Mouse (Mus musculus) liver, adult 2 months (tissue): ENCODE results near the gene Eif2ak3. TPM values are rescaled to one million over a fixed set of nuclear protein-coding genes. Genes with fewer than 3 reads are reported as not detected.

Experiments used
- DNase-seq: peaks from one replicate; pipeline ENCODE4 v3.0.0-alpha.2; 2011; ENCODE audit warnings: low read depth, low spot score; ENCODE audit errors: extremely low read depth
- H3K27ac ChIP-seq: fragments of 200-500 bp; replicated peaks from 2 replicates; pipeline ENCODE4 v1.5.1; 2012; ENCODE audit warnings: low read depth, mild to moderate bottlenecking, control low read depth, inconsistent platforms, low read length; ENCODE audit not compliant: insufficient read depth
- H3K27me3 ChIP-seq: fragments of 200-500 bp; 2 replicates; pipeline ENCODE4 v1.6.1; 2012; ENCODE audit warnings: mild to moderate bottlenecking, moderate library complexity, low read length, inconsistent platforms; ENCODE audit not compliant: control insufficient read depth, insufficient read depth
- H3K36me3 ChIP-seq: fragments of 200-500 bp; 2 replicates; pipeline ENCODE4 v1.6.1; 2012; ENCODE audit warnings: low read length, inconsistent platforms; ENCODE audit not compliant: control insufficient read depth, insufficient read depth
- H3K4me1 ChIP-seq: fragments of 200-500 bp; 2 replicates; pipeline ENCODE4 v1.6.1; 2011; ENCODE audit warnings: low read length; ENCODE audit not compliant: control insufficient read depth, insufficient read depth
- H3K4me3 ChIP-seq: fragments of 200-500 bp; 2 replicates; pipeline ENCODE4 v1.5.1; 2011; ENCODE audit warnings: low read depth, mild to moderate bottlenecking, control low read depth, low read length, moderate library complexity; ENCODE audit not compliant: insufficient read depth
- H3K79me2 ChIP-seq: fragments of 200-500 bp; 2 replicates; pipeline ENCODE4 v1.6.1; 2012; ENCODE audit warnings: inconsistent platforms, mild to moderate bottlenecking, low read length, moderate library complexity; ENCODE audit not compliant: control insufficient read depth, insufficient read depth
- H3K9ac ChIP-seq: fragments of 200-500 bp; 2 replicates; pipeline ENCODE4 v1.6.1; 2012; ENCODE audit warnings: low read depth, mild to moderate bottlenecking, control low read depth, inconsistent platforms, low read length
- CTCF ChIP-seq: fragments of 200-500 bp; IDR thresholded peaks from 2 replicates; pipeline ENCODE4 v1.5.1; 2011; ENCODE audit warnings: low read depth, low read length, control low read depth
- POLR2A ChIP-seq: fragments of 200-500 bp; IDR thresholded peaks from 2 replicates; pipeline ENCODE4 v1.6.1; 2011; ENCODE audit warnings: low read length, control low read depth; ENCODE audit not compliant: insufficient read depth; ENCODE audit errors: extremely low read depth
- WGBS: fragments of 180-500 bp; shearing (Covaris S2); methylation state at CpG from one replicate; pipeline ENCODE4 v1.1.7; 2018; 5-methylcytosine and 5-hydroxymethylcytosine counted together
- polyA plus RNA-seq: library from polyadenylated mRNA; depleted of rRNA; stranded (reverse); fragments of >200 nt; gene quantifications from 2 replicates; pipeline ENCODE4 v1.2.3, GENCODE M21; 2012; rRNA removed
- total RNA-seq: library from RNA; depleted of rRNA; stranded (reverse); fragments of >200 nt; gene quantifications from 2 replicates; pipeline ENCODE4 v1.2.3, GENCODE M21; 2014; rRNA removed

Eif2ak3 gene
- total RNA-seq (7.9 and 9.9 TPM in 2 replicates), polyA plus RNA-seq (5.2 and 7.1 TPM in 2 replicates)

GRCm38 (mm10) chr6:70844002-70844804 is at the start of gene Eif2ak3:
Gene Eif2ak3 (plus strand): TSS chr6:70844515.
- peak within 1 kb of the TSS; percentile 77 for H3K27ac ChIP-seq
- H3K79me2 ChIP-seq, result peaks cover 8% of the 10 kb centered on the region
- under 1% methylated on average over 63 of the region's 63 CpGs for WGBS
- peak; percentile 92 for TF ChIP-seq POLR2A
- TF ChIP-seq CTCF, result no peak
- H3K4me3 ChIP-seq, result peak within 1 kb of the TSS; percentile 81
- H3K36me3 ChIP-seq, result no peaks in the 10 kb centered on the region
- peak; percentile 100 for DNase-seq
- H3K9ac ChIP-seq, result peak within 1 kb of the TSS; percentile 87
- H3K27me3 ChIP-seq, result no peaks in the 10 kb centered on the region
- H3K4me1 ChIP-seq, result peaks cover 12% of the 10 kb centered on the region

GRCm38 (mm10) chr6:70796940-70797339 is 47.4 kb upstream of the Eif2ak3 start:
- Histone ChIP-seq H3K36me3 (no peaks in the 10 kb centered on the region), H3K79me2 (no peaks in the 10 kb centered on the region), H3K27ac (no peak overlapping the region), H3K4me3 (no peak overlapping the region), H3K4me1 (peaks cover 4% of the 10 kb centered on the region), H3K9ac (no peak overlapping the region), H3K27me3 (no peaks in the 10 kb centered on the region)
- no peak for TF ChIP-seq CTCF
- TF ChIP-seq POLR2A, result no peak
- no peak for DNase-seq
- WGBS, result 81% methylated on average over 6 of the region's 6 CpGs

GRCm38 (mm10) chr6:70797581-70798251 is 46.6 kb upstream of the Eif2ak3 start:
- TF ChIP-seq POLR2A (no peak), CTCF (peak; percentile 94)
- no peaks in the 10 kb centered on the region for H3K79me2 ChIP-seq
- no peaks in the 10 kb centered on the region for H3K27me3 ChIP-seq
- peaks cover 2% of the 10 kb centered on the region for H3K4me1 ChIP-seq
- H3K9ac ChIP-seq, result no peak overlapping the region
- no peaks in the 10 kb centered on the region for H3K36me3 ChIP-seq
- H3K4me3 ChIP-seq, result no peak overlapping the region
- peak; percentile 68 for DNase-seq
- no peak overlapping the region for H3K27ac ChIP-seq
- 8% methylated on average over 9 of the region's 9 CpGs for WGBS

GRCm38 (mm10) chr6:70804632-70805031 is 39.7 kb upstream of the Eif2ak3 start:
- Histone ChIP-seq H3K27ac (no peak overlapping the region), H3K4me1 (peaks cover 3% of the 10 kb centered on the region), H3K27me3 (no peaks in the 10 kb centered on the region), H3K4me3 (no peak overlapping the region), H3K79me2 (no peaks in the 10 kb centered on the region), H3K36me3 (no peaks in the 10 kb centered on the region), H3K9ac (no peak overlapping the region)
- no peak for TF ChIP-seq POLR2A
- TF ChIP-seq CTCF, result peak; percentile 45
- WGBS, result 35% methylated on average over 3 of the region's 3 CpGs
- DNase-seq, result peak; percentile 58

- 12% methylated on average over 7 of the region's 7 CpGs for WGBS
- DNase-seq, result peak; percentile 42
- H3K4me1 ChIP-seq, result peaks cover 3% of the 10 kb centered on the region
- H3K4me3 ChIP-seq, result no peak overlapping the region
- H3K79me2 ChIP-seq, result no peaks in the 10 kb centered on the region
- H3K27ac ChIP-seq, result no peak overlapping the region
- H3K27me3 ChIP-seq, result no peaks in the 10 kb centered on the region
- no peak overlapping the region for H3K9ac ChIP-seq
- no peak for TF ChIP-seq POLR2A
- peak; percentile 64 for TF ChIP-seq CTCF
- H3K36me3 ChIP-seq, result no peaks in the 10 kb centered on the region
Observed at GRCm38 (mm10) chr6:70805267-70805666, 39.0 kb upstream of the Eif2ak3 start.
